Comparison of ENCODE assay signal across 8 mouse cellular contexts in the genomic region with DNA sequence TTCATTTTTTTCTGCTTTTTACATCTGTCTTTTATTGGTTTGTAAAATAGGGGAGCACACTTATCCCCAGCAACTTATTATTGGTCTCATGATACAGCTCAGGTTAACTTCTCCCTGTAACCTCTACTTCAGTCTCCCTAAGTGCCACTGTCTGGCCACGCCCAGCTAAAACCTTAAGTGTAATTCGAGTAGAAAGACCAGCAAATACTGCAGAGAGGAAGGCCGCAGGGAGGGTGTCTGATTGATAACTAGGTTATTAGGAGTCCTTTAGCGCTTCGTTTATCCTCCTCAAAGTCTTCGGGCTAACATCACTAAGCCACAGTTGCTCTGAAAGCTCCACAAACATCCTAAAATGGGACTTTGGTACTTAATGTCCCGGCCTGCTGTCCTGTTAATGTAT. TPM values are rescaled to one million over a fixed set of nuclear protein-coding genes. Genes with fewer than 3 reads are reported as not detected.
DNase-seq lines count a peak whose midpoint lies in the region; ATAC-seq and TF ChIP-seq lines count a peak whose summit lies in the region.

No protein-coding gene starts in this region.

- 4% methylated on average over 7 of the region's 7 CpGs for WGBS in embryonic facial prominence, embryonic 14.5 days
- 7% methylated on average over 7 of the region's 7 CpGs for WGBS in intestine, postnatal 0 days
- 2% methylated on average over 7 of the region's 7 CpGs for WGBS in neural tube, embryonic 14.5 days

- peak overlapping the region; percentile 94 for H3K4me2 ChIP-seq in embryonic facial prominence, embryonic 14.5 days (ENCODE audit: low read depth, low read length)
- peak overlapping the region; percentile 86 for H3K4me2 ChIP-seq in intestine, postnatal 0 days (replicated peaks; ENCODE audit: low read depth)
- H3K4me2 ChIP-seq in neural tube, embryonic 14.5 days (ENCODE audit: low read depth, low read length) = peak overlapping the region; percentile 97

- peaks cover 29% of the 10 kb centered on the region for H3K27me3 ChIP-seq in embryonic facial prominence, embryonic 14.5 days (replicated peaks; ENCODE audit: control insufficient read depth, insufficient read depth, low read length)
- no peaks in the 10 kb centered on the region for H3K27me3 ChIP-seq in intestine, postnatal 0 days (replicated peaks; ENCODE audit: control insufficient read depth, insufficient read depth, low read length)
- H3K27me3 ChIP-seq in neural tube, embryonic 14.5 days (ENCODE audit: control insufficient read depth, insufficient read depth, low read length) = peaks cover 19% of the 10 kb centered on the region

- peak; percentile 8 to 36 for DNase-seq in lung, adult 18-20 months
- DNase-seq in lung, postnatal 4 days = no peak
- DNase-seq in embryonic facial prominence, embryonic 14.5 days (ENCODE audit: low spot score) = no peak
- no peak for DNase-seq in right cerebral cortex, adult 18-20 months
- DNase-seq in MN1 (ENCODE audit: low spot score) = no peak
- DNase-seq in adrenal gland, adult (ENCODE audit: inconsistent age in 2 of 2, low spot score in 1 of 2) = no peak

- H3K4me3 ChIP-seq in embryonic facial prominence, embryonic 14.5 days (ENCODE audit: low read depth, low read length) = peak overlapping the region; percentile 50
- peak overlapping the region; percentile 53 for H3K4me3 ChIP-seq in intestine, postnatal 0 days (ENCODE audit: low read depth, low read length)
- peak overlapping the region; percentile 56 for H3K4me3 ChIP-seq in neural tube, embryonic 14.5 days (ENCODE audit: low read depth, low read length)

- H3K36me3 ChIP-seq in embryonic facial prominence, embryonic 14.5 days (ENCODE audit: control insufficient read depth, insufficient read depth, low read length) = no peaks in the 10 kb centered on the region
- no peaks in the 10 kb centered on the region for H3K36me3 ChIP-seq in intestine, postnatal 0 days (ENCODE audit: control insufficient read depth, insufficient read depth)
- H3K36me3 ChIP-seq in neural tube, embryonic 14.5 days (ENCODE audit: control insufficient read depth, insufficient read depth, low read length) = no peaks in the 10 kb centered on the region

- peak overlapping the region; percentile 48; the same call in 1 of the 2 replicates for H3K9ac ChIP-seq in embryonic facial prominence, embryonic 14.5 days (ENCODE audit: low read depth, low read length)
- H3K9ac ChIP-seq in intestine, postnatal 0 days (ENCODE audit: low read depth, low read length) = no peak overlapping the region
- H3K9ac ChIP-seq in neural tube, embryonic 14.5 days (replicated peaks; ENCODE audit: low read depth, low read length) = peak overlapping the region; percentile 56; the same call in 1 of the 2 replicates

- no peak overlapping the region for H3K27ac ChIP-seq in embryonic facial prominence, embryonic 14.5 days (replicated peaks; ENCODE audit: low read depth, low read length)
- H3K27ac ChIP-seq in intestine, postnatal 0 days (ENCODE audit: low read depth, low read length) = no peak overlapping the region
- H3K27ac ChIP-seq in neural tube, embryonic 14.5 days (ENCODE audit: low read depth, low read length) = no peak overlapping the region

- peaks cover 3% of the 10 kb centered on the region; the same call in 1 of the 2 replicates for H3K4me1 ChIP-seq in embryonic facial prominence, embryonic 14.5 days (ENCODE audit: control insufficient read depth, insufficient read depth, low read length)
- H3K4me1 ChIP-seq in intestine, postnatal 0 days (replicated peaks; ENCODE audit: control insufficient read depth, insufficient read depth, low read length) = no peaks in the 10 kb centered on the region
- H3K4me1 ChIP-seq in neural tube, embryonic 14.5 days (ENCODE audit: control insufficient read depth, insufficient read depth, low read length) = no peaks in the 10 kb centered on the region

- ATAC-seq in embryonic facial prominence, embryonic 14.5 days (ENCODE audit: low read depth) = no peak
- ATAC-seq in intestine, postnatal 0 days = no peak
- ATAC-seq in neural tube, embryonic 14.5 days (ENCODE audit: low read depth) = 0 out of 2 replicates have a peak, but pooled peaks have one; percentile 3

- H3K9me3 ChIP-seq in embryonic facial prominence, embryonic 14.5 days (ENCODE audit: control insufficient read depth, low read length) = no peaks in the 10 kb centered on the region
- no peaks in the 10 kb centered on the region for H3K9me3 ChIP-seq in intestine, postnatal 0 days (ENCODE audit: control insufficient read depth)
- no peaks in the 10 kb centered on the region for H3K9me3 ChIP-seq in neural tube, embryonic 14.5 days (ENCODE audit: control insufficient read depth, low read length)

- no peak for TF ChIP-seq CTCF in intestine, postnatal 0 days (IDR thresholded peaks at IDR 0.05; ENCODE audit: low read depth)

RNA-seq across cellular contexts. Expression of a gene that starts 0.4 kb away (rescaled TPM):
- polyA plus RNA-seq in embryonic facial prominence, embryonic 14.5 days (2014; fragmentation: Nextera tagmentation; extraction: Ambion mirVana) = 0.56 and 0.92 TPM in 2 replicates
- polyA plus RNA-seq in intestine, postnatal 0 days (2015; fragmentation: Nextera tagmentation; extraction: Ambion mirVana) = 7.5 and 18.0 TPM in 2 replicates
- 0.39 and 1.5 TPM in 2 replicates for polyA plus RNA-seq in neural tube, embryonic 14.5 days (2014; fragmentation: Nextera tagmentation; extraction: Ambion mirVana)

Comparison
In these comparisons a context has a peak if more than half of its experiments do, and no peak if none do; other contexts are left out.
1. DNase-seq: peak in lung, adult 18-20 months (2 of 2); none in lung, postnatal 4 days (0 of 2), embryonic facial prominence, embryonic 14.5 days (single experiment), right cerebral cortex, adult 18-20 months (single experiment), MN1 (single experiment) and adrenal gland, adult (0 of 2).
2. Peak in every context shown above with its lines, with median percentiles within 50 percentile points of each other: H3K4me2 ChIP-seq and H3K4me3 ChIP-seq.